Mouse (Mus musculus): ENCODE results near the gene Glis1.
A peak's percentile ranks its signal among the peaks of the same experiment; 100 is the strongest.
"Not testable (repeated sequence)": the region's sequence is repeated elsewhere in the genome, so short reads cannot be mapped to it uniquely, and the experiment has no call there.

Glis1 gene

GRCm38 (mm10) chr4:107576742-107577141 is 142.4 kb downstream of the Glis1 start:
- DNase-seq (ENCODE audit: low spot score in 2 of 2) = no peak

DNA sequence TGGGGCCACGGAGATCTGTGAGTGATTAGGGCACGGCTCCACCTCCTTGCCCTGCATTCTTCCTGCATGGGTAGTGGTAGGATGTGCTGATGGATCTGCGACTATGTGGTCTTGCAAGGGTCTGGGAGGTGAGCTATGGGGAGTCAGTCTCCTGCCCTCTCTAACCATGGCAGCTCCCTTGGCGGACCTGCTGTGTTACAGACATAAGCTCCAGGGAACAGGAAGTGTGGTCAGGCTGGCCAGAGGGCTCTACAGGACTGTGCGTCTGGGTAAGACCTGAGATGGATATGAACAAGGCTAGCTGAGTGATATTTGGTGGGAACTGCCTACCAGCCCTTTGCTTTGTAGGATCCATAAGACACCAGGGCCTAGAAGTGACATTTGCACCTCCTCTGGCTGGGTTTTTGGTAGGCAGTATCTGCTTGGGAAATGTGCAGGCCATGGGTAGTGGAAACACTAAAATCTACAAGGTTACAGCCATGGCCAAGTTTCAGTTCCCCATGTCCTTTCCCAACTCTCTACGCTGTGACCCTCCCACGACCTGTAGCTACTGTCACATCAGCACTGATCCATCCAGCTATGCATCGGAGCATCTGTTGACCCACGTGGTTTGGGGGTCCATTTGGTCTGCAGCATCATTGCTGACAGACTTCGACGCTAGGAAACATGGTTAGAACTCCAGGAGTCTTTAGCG is 142.9 kb downstream of the Glis1 start:
- DNase-seq (ENCODE audit: low spot score in 2 of 2) = no peak

DNA sequence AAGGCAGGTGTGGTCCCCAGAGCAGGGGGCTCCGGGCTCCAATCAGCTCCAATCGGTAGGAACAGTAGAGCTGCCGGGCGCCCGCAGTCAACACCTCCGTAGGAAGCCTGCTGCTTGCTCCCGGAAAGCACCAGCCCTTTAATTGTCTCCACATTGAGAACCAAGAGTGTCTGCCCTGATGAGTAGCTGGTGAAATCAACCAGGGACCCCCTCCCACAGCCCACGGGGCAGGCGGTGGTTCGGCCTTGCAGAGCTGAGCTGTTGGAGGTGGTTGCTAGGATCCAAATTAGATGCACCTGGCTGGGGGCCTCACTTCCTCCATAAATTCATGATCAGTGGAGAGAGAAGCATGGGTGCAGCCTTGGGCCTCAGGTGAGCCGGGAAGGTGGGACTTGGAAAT is 146.5 kb downstream of the Glis1 start:
- DNase-seq (ENCODE audit: low spot score in 2 of 2) = no peak

GRCm38 (mm10) chr4:107586391-107586790 is 152.0 kb downstream of the Glis1 start:
- no peak for DNase-seq (ENCODE audit: low spot score in 2 of 2)

- no peak for DNase-seq (ENCODE audit: low spot score in 2 of 2)
Measured at GRCm38 (mm10) chr4:107588637-107589036, 154.2 kb downstream of the Glis1 start.

GRCm38 (mm10) chr4:107589046-107589445 is 154.7 kb downstream of the Glis1 start:
- no peak for DNase-seq (ENCODE audit: low spot score in 2 of 2)

DNA sequence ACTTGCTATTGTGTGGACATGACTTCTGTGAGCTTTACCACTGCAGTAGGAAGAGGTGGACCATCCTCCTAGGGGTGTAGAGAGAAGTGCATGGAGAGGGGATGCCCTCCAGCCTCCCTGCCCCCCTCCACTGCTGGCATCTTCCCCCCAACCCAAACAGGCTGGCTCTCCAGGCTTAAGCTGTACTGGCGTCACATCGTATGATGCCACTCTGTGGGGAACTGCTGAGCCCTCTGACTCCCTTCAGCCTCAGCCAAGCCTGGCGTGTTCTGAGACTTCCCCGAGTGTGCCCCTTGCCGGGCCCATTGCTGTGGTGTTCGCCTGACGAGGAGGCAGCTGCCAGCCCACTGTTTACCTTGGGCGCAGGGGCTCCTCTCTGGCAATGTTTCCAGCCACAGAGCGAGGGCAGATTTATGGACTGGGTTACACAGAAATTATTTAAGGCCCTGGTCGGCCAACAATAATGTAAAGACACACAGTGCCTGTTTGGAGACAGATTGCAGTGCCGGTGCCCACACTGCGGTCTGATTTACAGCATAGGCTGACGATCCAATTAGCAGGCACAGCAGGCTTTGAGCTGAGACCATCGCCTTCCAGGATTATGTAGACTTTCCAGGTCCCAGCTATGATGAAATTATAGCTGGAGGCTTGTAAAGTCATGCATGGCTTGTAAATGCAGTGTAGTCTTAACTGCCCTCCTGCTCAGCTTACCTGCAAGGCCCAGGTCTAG is 156.6 kb downstream of the Glis1 start:
- DNase-seq (ENCODE audit: low spot score in 2 of 2) = no peak

DNA sequence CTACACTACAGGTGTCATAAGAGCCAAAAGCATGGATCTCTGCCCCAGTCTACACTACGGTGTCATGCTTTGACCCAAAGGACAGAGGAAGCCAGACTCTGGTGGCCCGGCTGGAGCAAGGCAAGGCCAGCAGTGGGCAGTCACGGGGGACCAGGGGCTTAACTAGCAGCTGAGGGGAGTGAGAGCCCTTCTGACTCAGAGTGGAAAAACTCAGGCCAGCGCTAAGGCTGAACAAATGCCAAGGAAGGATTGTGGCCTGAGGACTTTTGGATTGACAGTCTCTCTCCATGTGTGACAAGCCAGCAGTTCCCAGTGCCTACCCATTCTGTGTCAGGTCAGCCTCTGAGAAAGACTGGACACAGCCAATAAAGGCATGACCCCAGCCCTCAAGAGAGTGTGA is 159.0 kb downstream of the Glis1 start:
- no peak for DNase-seq (ENCODE audit: low spot score in 2 of 2)

DNA sequence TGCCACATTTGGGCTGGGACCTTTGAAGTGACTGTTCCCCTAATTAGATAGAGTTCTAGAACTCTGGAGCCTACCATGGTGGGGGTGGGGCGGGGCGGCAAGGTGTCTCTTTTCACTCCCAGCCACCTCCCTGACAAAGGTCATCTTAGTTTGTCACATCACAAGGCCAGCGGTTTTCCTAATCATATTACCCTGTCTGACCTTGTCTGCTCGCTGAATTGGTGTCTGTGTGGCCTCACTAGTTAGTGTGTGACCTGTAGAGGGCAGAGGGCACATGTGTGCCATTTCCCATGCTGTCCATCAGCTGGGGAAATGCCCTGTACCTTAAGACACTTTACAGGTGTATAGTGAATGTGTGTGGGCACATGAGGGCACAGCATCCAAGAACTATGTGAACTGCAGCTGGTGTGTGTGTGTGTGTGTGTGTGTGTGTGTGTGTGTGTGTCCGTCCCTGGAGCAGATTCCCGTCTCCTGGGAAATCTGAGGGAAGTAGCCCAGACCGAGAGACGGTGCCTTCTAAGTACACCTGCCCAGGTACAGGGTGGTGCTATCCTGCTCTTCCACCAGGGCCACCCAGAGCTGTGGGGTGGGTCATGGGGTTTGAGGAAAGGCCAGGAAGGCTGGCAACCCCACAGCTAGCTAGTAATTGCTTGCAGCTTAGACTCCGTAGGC is 163.0 kb downstream of the Glis1 start:
- no peak for DNase-seq (ENCODE audit: low spot score in 2 of 2)

DNA sequence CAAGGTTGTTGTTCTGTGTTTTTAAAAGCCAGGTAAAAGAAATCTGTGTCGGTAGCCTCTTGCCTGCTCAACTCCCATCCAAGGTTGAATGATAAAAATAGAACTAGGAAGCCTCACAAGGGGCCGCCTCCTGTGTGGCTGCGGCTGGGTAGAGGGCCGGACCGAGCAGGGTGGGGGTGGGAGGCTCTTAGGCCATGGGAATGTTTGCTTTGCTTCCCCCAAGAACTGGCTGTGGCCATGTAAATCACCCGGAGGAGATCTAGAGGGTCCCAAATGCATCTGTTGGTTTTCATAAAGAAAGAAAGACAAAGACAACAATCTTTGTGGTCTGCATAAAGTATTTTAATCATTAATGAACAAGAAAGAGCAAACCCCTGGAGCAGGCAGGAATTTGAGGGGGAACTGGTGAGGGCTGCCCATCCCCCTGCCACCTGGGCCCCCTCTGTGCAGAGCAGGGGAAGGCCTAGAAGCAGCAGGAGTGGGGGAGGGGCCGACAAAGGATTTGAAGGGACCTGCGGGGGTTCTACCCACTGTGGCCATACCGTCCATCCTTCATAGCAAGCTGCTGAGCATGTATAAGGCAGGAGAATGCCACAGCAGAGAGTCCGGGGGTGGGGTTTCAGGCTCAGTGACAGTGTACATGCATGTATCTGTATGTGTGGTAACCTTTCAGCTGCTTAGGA is 163.6 kb downstream of the Glis1 start:
- no peak for DNase-seq (ENCODE audit: low spot score in 2 of 2)

DNA sequence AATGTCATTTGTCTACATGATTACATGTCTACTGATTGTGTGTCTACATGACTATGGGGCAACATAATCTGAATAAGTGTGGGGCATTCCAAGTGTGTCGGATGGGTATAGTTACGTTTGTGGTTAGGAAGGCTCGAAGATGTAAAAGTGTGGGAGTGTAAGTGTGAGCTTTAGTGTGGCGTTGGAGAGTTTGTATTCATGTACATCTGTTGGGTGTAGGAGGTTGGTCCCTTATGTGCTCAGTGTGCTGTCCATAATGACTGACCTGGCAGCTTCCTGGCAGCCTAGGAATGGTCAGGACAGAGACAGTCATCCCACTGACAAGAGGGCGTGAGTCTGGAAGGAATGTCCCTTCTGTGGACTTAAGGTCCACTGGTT is 164.2 kb downstream of the Glis1 start:
- not testable (repeated sequence) for DNase-seq (ENCODE audit: low spot score in 2 of 2)

- DNase-seq (ENCODE audit: low spot score in 2 of 2) = no peak
Measured at GRCm38 (mm10) chr4:107602284-107602683, 167.9 kb downstream of the Glis1 start.

- no peak for DNase-seq (ENCODE audit: low spot score in 2 of 2)
Measured at GRCm38 (mm10) chr4:107602787-107603186, 168.4 kb downstream of the Glis1 start.

- no peak for DNase-seq (ENCODE audit: low spot score in 2 of 2)
Measured at GRCm38 (mm10) chr4:107603208-107603607, 168.8 kb downstream of the Glis1 start.

- DNase-seq (ENCODE audit: low spot score in 2 of 2) = peak; percentile 14 to 36
Measured at GRCm38 (mm10) chr4:107605964-107606602, 171.7 kb downstream of the Glis1 start.

DNA sequence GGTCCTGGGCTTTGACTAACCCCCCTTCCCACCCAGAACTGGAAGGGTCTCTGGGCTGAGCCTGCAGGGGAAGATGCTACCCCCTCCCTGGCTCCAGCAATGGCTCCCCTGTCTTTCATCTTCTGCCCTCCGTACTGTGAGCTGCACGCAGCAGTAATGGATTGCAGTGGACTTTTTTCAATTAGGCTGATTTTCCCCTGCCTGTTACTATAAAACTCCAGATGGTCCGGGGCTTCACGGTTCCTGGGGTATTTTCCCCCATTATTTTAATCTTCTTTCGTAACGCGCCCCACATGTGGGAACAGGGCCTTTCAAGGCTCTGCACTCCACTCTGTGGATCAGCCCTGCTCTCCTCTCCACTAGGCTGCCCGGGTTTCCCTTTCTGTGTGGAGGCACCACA is 175.4 kb downstream of the Glis1 start:
- no peak for DNase-seq (ENCODE audit: low spot score in 2 of 2)

DNA sequence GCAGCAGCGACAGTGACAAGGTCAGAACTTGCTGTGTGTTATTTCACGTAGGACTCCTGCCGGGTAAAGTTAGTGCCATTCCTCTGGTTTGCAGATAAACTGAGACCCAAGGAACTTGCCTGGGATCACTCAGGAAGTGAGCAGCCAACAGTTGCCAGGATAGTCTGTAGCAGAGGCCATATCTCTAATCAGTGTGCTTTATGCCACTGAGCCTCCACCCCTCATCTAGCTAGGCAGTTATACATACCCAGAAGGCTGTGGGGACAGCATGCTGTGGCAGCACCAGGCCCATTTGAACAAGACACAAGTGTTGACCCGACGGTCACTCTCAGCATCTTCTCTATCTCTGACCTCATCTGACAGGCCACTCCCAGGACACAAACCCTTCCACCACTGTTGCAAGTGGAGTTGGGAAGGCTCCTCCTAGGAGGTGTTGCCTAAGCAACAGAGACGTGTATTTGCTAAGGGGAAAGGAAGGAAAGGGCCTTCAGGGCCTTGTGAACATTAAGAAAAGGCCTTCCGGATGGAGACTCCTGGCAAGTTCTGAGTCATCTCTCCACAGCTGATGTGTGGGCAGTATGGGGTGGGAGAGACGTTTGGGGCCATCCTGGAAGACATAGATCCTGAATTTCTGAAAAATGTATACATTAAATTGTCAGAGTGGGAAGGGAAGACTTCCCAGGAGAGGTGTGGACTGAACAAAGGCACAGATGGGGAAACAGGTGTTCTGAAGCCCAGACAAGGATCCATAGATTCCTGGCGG is 177.7 kb downstream of the Glis1 start:
- no peak for DNase-seq (ENCODE audit: low spot score in 2 of 2)

DNA sequence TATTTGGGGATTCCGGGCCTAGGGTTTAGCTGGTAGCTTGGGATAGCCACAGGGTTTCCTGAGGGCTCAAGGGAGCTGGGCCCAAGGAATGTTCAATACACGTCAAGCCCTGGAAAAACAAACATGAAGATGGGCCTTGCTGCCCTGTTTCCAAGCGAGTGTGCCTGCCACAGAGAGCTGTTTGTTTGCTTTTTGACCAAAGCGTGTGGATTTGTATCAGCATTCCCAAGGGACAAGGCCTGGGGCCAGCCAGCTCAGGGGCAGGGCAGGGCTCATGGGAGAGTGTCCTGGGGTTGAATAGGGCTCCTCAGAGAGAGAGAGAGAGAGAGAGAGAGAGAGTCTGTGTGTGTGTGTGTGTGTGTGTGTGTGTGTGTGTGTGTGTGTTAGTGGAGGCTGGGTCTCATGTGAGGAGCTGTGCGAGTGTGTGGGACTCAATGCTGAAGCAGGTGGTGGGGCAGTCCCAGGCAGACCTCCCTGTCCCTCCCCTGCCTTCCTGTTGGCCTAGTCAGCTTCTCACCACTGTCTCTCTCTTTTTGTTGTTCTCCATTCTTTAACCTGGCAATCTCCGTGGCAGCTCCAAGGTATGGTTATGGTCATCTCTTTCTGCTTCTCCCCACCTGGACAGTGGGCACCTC is 183.3 kb downstream of the Glis1 start:
- DNase-seq (ENCODE audit: low spot score in 2 of 2) = no peak

DNA sequence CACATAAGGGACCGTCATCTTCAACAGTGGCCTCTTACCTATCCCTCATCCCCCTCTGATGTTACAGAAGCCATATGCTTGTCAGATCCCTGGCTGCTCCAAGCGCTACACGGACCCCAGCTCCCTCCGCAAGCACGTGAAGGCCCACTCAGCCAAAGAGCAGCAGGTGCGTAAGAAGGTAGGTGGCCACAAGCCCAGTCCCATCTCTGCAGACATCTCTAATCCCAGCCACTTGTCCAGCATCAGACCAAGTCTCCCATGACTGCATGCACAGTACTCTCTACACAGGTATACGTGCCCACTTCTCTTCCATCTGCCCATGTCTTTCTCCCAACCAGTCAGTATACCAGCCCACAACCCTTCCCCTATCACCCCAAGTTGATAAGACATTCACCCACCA is 185.1 kb downstream of the Glis1 start:
- no peak for DNase-seq (ENCODE audit: low spot score in 2 of 2)

GRCm38 (mm10) chr4:107621366-107621765 is 187.0 kb downstream of the Glis1 start:
- DNase-seq (ENCODE audit: low spot score in 2 of 2) = no peak

GRCm38 (mm10) chr4:107622296-107622695 is 187.9 kb downstream of the Glis1 start:
- no peak for DNase-seq (ENCODE audit: low spot score in 2 of 2)

Data from spleen, postnatal 10 days (tissue).